Mouse (Mus musculus): ENCODE data around the gene Scaf4.
A peak's percentile ranks its signal among the peaks of the same experiment; 100 is the strongest.
"Not testable (repeated sequence)": the region's sequence is repeated elsewhere in the genome, so short reads cannot be mapped to it uniquely, and the experiment has no call there.

Gene Scaf4

GRCm38 (mm10) chr16:90291675-90292074 lies 7.4 kb upstream of the Scaf4 start:
- DNase-seq (ENCODE audit: low read depth, low spot score) = no peak

GRCm38 (mm10) chr16:90290962-90291361 lies 6.7 kb upstream of the Scaf4 start:
- no peak for DNase-seq (ENCODE audit: low read depth, low spot score)

GRCm38 (mm10) chr16:90284916-90285315 lies 613 bp upstream of the Scaf4 start:
- DNase-seq (ENCODE audit: low read depth, low spot score) = no peak

- DNase-seq (ENCODE audit: low read depth, low spot score) = no peak
These were observed 918 bp downstream of the Scaf4 start for GRCm38 (mm10) chr16:90283266-90283904.

- no peak for DNase-seq (ENCODE audit: low read depth, low spot score)
These were observed 1.6 kb downstream of the Scaf4 start for GRCm38 (mm10) chr16:90282620-90283265.

DNA sequence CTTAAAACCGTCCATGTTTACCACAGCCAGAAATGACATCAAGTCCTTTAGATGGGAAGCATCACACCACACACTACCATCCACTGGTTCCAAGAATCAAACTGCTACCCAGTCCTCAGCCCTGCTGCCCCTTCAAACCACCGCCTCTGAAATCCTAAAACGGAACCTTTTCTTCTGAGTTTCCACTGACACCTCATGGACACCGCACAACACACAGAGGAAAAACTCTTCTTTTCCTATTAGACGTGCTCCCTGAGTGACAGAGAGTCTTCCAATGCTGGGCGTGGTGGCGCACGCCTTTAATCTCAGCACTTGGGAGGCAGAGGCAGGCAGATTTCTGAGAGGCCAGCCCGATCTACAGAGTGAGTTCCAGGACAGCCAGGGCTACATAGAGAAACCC lies 2.9 kb downstream of the Scaf4 start:
- DNase-seq (ENCODE audit: low read depth, low spot score) = no peak

- DNase-seq (ENCODE audit: low read depth, low spot score) = no peak
These were observed 3.3 kb downstream of the Scaf4 start for GRCm38 (mm10) chr16:90280989-90281388.

DNA sequence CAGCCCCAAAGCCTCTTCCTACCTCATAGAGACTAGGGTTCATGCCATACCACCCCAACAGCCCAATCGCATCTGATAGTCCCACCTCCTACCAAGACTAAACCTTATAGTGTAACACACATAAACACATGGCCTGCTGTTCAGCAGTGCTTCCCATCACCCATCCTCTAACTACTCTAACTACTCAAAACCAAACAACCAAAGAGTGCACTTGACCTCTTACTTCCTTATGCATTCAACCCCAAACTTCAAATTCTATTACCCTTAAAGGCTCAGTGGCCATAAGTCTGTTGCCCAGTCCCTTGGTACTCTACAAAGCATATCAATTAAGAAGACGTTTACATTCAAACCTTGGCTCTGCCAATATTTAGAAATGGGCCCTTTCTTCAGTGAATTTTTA lies 3.8 kb downstream of the Scaf4 start:
- DNase-seq (ENCODE audit: low read depth, low spot score) = no peak

DNA sequence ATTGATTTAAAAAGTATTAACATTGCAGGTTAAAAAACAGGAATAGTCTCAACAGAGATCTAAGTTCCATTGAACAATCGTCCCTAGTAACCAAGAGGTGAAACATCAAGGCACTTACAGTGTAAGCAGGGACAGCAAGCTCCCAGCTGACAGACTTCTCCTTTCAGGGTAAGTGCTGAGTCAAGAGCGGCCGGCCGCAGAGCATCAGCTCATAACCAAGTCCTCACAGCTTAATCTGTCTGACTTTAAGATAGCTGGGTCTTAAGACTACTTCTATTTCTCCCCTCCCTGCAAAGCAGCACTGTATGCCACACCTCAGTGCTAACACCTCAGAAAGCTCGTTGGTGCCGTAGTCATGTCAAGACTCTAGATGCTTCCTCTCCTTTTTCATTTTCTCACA lies 5.2 kb downstream of the Scaf4 start:
- DNase-seq (ENCODE audit: low read depth, low spot score) = no peak

GRCm38 (mm10) chr16:90275521-90275920 lies 8.8 kb downstream of the Scaf4 start:
- DNase-seq (ENCODE audit: low read depth, low spot score) = no peak

DNA sequence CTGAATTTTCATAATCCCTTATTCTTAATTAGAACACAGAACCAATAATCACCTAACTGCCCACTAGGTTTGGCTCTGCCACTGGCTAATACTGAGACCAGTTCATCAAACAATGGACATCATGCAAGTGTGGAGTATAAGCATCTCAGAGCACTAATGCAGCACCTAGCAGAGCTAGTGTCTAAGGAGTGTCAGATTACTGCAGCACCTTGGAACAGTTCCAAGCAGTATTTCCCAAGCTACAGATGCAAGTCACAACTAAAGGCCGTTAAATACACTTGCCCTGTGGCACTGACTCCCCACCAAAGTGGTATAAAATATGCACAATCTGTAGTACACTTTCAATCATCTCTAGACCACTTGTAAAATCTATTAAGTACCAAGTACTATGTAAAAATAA lies 17.7 kb downstream of the Scaf4 start:
- DNase-seq (ENCODE audit: low read depth, low spot score) = no peak

GRCm38 (mm10) chr16:90265106-90265505 lies 19.2 kb downstream of the Scaf4 start:
- no peak for DNase-seq (ENCODE audit: low read depth, low spot score)

DNA sequence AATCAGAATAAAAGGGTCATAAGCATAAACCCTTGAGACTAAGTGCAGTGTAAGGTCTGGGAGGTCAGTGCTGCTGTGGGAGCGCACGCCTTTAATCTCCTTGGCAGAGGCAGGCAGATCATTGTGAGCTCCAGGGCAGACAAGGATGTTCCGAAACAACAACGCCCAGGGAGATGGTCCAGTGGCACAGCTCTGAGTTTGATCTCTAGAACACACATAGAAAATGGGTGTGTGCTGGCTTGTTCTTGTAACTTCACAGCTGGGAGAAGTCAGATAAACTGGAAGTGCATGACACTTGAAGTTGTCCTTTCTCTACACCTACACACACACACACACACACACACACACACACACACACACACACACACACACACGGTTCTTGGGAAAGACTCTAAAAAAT lies 20.3 kb downstream of the Scaf4 start:
- DNase-seq (ENCODE audit: low read depth, low spot score) = no peak

DNA sequence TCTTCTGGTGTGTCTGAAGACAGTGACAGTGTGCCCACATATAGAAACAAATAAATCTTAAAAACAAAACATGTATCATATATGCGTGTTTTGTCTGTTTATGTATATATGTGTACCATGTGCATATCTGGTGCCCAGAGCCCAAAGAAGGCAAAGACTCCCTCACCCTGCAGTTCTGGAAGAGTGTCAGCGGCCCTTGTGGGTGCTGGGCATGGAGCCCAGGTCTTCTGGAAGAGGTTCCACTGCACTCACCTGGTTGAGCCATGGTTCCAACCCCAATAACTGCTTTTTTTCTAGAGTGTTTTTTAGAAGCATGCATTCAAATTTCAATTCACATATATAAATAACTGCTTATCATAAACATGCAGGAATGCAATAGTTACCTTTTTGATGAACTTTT lies 22.5 kb downstream of the Scaf4 start:
- no peak for DNase-seq (ENCODE audit: low read depth, low spot score)

- DNase-seq (ENCODE audit: low read depth, low spot score) = no peak
These were observed 24.2 kb downstream of the Scaf4 start for GRCm38 (mm10) chr16:90260097-90260496.

GRCm38 (mm10) chr16:90259623-90260022 lies 24.7 kb downstream of the Scaf4 start:
- no peak for DNase-seq (ENCODE audit: low read depth, low spot score)

GRCm38 (mm10) chr16:90258950-90259349 lies 25.4 kb downstream of the Scaf4 start:
- DNase-seq (ENCODE audit: low read depth, low spot score) = no peak

GRCm38 (mm10) chr16:90252521-90252920 lies 31.8 kb downstream of the Scaf4 start:
- peak; percentile 38 for DNase-seq (ENCODE audit: low read depth, low spot score)

DNA sequence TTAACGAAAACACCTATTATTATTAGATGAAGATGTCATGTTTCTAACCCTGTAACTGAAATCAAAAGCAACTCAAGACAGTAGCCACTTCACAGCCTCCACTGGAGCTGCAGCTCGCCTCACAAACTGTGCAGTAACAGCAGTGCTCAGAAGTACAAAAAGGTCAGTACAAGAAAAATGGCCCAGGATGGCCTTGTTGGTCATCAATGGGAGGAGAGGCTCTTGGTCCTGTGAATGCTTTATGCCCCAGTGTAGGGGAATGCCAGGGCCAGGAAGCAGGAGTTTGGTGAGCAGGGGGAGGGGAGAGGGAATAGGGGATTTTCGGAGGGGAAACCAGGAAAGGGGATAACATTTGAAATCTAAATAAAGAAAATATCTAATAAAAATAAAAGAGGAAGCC lies 33.0 kb downstream of the Scaf4 start:
- DNase-seq (ENCODE audit: low read depth, low spot score) = not testable (repeated sequence)

DNA sequence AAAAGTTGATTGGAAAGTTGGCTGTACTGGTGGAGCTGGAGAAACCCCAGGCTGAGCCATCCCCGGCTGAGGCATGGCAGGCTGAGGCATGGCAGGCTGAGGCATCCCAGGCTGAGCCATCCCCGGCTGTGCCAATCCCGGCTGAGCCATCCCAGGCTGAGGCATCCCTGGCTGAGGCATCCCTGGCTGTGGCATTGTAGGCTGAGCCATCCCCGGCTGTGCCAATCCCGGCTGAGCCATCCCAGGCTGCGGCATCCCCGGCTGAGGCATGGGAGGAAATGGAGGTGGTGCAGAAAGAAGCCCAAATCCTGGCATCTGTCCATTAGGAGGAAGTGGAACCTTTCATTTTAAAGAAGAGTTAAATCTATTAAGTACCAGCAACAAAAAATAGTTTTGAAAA lies 34.2 kb downstream of the Scaf4 start:
- no peak for DNase-seq (ENCODE audit: low read depth, low spot score)

- DNase-seq (ENCODE audit: low read depth, low spot score) = no peak
These were observed 41.6 kb downstream of the Scaf4 start for GRCm38 (mm10) chr16:90242426-90243304.

DNA sequence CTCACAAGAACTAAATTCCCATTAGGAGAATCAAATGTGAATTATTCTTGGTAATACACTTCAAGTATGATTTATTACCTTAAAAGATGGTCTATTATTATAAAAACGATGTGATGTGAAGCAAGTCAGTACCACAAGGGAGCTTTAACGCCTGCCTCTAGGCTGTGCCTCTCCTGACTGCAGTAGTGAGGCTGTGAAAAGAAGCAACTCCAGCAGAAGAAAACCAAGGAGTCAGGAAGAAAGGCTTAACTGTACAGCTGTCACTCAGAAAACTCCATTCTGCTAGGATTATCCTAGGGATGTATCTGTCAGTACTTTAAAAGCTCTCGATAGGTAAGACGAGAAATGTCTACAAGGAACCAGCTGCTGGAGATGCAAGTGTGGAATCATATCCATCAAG lies 42.4 kb downstream of the Scaf4 start:
- no peak for DNase-seq (ENCODE audit: low read depth, low spot score)

Data from telencephalon, adult 2 months (tissue).